Mouse (Mus musculus) erythroblast, embryonic 14.5 days (primary cell): ENCODE measurements around the gene Cdhr3. TPM values are rescaled to one million over a fixed set of nuclear protein-coding genes. Genes with fewer than 3 reads are reported as not detected.

Source experiments
- H3K27me3 ChIP-seq: 2 replicates; pipeline ENCODE4 v1.6.1; 2012; ENCODE audit warnings: inconsistent platforms; ENCODE audit not compliant: control insufficient read depth
- H3K36me3 ChIP-seq: 2 replicates; pipeline ENCODE4 v1.6.1; 2012; ENCODE audit warnings: mild to moderate bottlenecking, inconsistent platforms; ENCODE audit not compliant: control insufficient read depth
- H3K4me1 ChIP-seq: 2 replicates; pipeline ENCODE4 v1.6.1; 2012; ENCODE audit warnings: inconsistent platforms; ENCODE audit not compliant: control insufficient read depth
- H3K4me3 ChIP-seq: replicated peaks from 2 replicates; pipeline ENCODE3; 2012; ENCODE audit warnings: moderate library complexity, mild to moderate bottlenecking, inconsistent platforms
- H3K9me3 ChIP-seq: 2 replicates; pipeline ENCODE4 v1.6.1; 2012; ENCODE audit warnings: low read length, inconsistent platforms, mixed read lengths; ENCODE audit not compliant: control insufficient read depth
- GATA1 ChIP-seq: IDR thresholded peaks from 2 replicates; pipeline ENCODE4 v1.6.1; 2012; ENCODE audit warnings: low read length, inconsistent platforms, mixed read lengths
- TAL1 ChIP-seq: IDR thresholded peaks from 3 replicates; pipeline ENCODE4 v1.6.1; 2012; ENCODE audit warnings: low read length, inconsistent platforms, mixed read lengths
- polyA plus RNA-seq: library from polyadenylated mRNA; stranded (reverse); fragments of >175 nt; gene quantifications from 2 replicates; pipeline ENCODE4 v1.2.3, GENCODE M21; 2012

The Cdhr3 gene
- polyA plus RNA-seq, 1 experiment = not detected

DNA sequence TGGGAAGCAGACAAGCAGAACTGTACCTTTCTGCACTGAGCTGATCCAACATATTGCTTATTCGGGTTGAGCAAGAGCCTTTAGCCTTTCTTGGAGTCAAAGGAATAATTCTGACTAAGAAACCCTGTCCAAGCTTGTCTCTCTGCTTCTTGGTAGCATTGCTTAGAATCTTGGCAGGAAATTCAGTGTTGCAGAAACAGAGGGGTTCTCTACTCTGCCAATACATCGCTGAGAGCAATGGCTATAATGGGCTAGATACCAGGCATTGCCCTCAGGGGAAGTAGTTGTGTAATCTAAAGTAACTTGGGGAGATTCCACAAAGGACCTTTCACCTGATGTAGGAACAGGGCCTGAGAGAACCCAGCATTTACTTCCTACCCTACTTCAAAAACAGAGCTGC is 62.1 kb downstream of the Cdhr3 start:
- H3K27me3 ChIP-seq = peaks cover 3% of the 10 kb centered on the region
- H3K36me3 ChIP-seq = no peaks in the 10 kb centered on the region

DNA sequence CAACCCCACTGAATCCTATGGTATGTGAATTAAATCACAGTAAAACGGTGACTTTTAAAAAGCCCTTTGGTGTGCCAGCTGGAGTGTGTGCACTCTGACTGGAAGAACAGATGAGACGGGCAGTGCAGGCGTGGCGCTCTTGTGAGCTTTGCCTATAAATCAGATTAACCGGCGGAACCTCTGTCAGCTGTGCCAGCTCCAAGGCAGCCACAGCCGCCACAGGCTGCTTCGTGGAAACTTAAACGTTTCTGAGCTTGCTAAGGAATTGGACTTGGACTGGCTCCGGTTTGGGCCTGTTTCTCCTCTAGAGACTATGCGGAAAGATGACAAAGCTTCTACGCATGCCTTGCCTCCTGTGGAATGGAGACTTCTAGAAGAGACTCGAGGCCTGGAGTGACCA is 62.6 kb downstream of the Cdhr3 start:
- no peaks in the 10 kb centered on the region for H3K27me3 ChIP-seq
- H3K4me1 ChIP-seq = no peaks in the 10 kb centered on the region; the same call in 1 of the 2 replicates
- H3K9me3 ChIP-seq = no peaks in the 10 kb centered on the region
- no peak overlapping the region for H3K4me3 ChIP-seq
- TF ChIP-seq TAL1 (no peak), GATA1 (no peak)
- H3K36me3 ChIP-seq = no peaks in the 10 kb centered on the region

More for the DNA sequence above, 62.1 kb downstream of the Cdhr3 start:
- no peak for TF ChIP-seq TAL1
- TF ChIP-seq GATA1 = no peak
- no peaks in the 10 kb centered on the region for H3K9me3 ChIP-seq
- no peaks in the 10 kb centered on the region; the same call in 1 of the 2 replicates for H3K4me1 ChIP-seq
- H3K4me3 ChIP-seq = no peak overlapping the region

DNA sequence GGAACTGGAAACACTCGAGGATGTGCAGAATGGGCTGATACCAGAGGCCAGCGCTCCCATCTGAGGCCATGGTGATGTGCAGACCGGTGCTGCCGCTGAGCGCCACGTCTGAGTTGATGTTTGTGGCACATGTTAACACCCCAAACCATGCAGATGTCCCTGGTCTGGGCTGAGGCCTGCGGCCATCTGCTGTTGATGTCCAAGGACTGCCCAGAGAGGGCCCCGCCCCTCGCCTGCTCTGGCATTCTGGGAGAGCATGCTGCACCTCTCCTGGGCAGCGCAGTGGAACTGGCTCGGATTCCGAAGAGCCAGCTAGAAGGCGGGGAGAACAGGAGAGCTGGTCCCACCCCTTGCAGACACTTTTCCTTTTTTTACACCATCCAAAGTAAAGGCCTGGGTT is 64.0 kb downstream of the Cdhr3 start:
- H3K27me3 ChIP-seq = no peaks in the 10 kb centered on the region
- TF ChIP-seq TAL1 (no peak), GATA1 (no peak)

DNA sequence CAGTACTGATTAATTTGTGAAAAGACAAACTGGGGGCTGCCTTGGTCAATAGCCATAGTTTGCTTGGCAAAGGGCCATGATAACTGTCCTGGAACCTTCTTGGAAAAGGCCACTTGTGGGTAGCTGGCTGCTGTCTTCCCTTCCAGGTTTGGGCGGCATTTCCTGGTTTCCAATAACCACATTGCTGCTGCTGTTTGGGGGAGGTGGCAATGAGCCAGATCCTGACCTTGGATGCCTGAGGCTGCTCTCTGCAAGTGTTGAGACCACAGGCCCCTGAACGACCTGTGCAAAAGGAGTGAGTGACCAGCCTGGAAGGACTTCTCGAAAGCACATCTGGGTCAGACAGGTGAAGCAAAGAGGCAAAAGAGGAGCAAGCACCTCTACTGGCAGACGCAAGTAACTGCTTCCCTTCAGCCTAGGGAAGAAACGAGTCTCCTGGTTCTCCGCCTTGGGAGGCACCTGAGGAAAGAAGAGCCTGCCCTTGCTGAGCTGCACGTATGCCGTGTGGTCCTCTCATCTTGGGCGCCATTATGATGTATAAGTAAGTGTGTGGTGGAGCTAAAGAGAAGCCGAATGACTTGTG is 64.5 kb downstream of the Cdhr3 start:
- no peak for TF ChIP-seq TAL1
- no peak for TF ChIP-seq GATA1
- no peaks in the 10 kb centered on the region for H3K36me3 ChIP-seq
- H3K4me3 ChIP-seq = no peak overlapping the region
- no peaks in the 10 kb centered on the region; the same call in 1 of the 2 replicates for H3K4me1 ChIP-seq
- H3K9me3 ChIP-seq = no peaks in the 10 kb centered on the region
- H3K27me3 ChIP-seq = no peaks in the 10 kb centered on the region

More for the DNA sequence above, 64.0 kb downstream of the Cdhr3 start:
- H3K4me1 ChIP-seq = no peaks in the 10 kb centered on the region; the same call in 1 of the 2 replicates
- H3K36me3 ChIP-seq = no peaks in the 10 kb centered on the region
- no peak overlapping the region for H3K4me3 ChIP-seq
- no peaks in the 10 kb centered on the region for H3K9me3 ChIP-seq

DNA sequence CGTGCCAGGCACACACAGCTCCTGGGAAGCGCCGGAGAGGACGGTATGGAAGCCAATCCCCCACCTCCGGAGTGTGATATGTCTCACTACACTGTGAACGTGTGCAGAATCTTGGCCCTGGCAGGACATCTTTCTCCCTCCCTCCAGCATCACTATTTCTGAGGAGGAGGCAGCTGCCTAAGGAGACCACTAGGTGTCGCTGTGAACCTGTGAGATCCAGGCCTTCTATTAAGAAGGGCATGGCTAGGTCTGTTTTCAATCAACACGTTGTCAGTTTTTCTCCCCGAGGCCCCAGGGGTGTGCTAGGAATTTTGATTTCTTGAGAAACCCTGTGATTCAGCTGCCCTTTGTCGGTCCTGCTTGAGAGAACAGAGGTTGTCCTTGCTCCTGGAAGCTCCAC is 65.6 kb downstream of the Cdhr3 start:
- no peaks in the 10 kb centered on the region for H3K9me3 ChIP-seq
- no peaks in the 10 kb centered on the region for H3K36me3 ChIP-seq
- no peaks in the 10 kb centered on the region for H3K27me3 ChIP-seq
- H3K4me3 ChIP-seq = no peak overlapping the region
- H3K4me1 ChIP-seq = no peaks in the 10 kb centered on the region; the same call in 1 of the 2 replicates
- TF ChIP-seq GATA1 (no peak), TAL1 (no peak)

DNA sequence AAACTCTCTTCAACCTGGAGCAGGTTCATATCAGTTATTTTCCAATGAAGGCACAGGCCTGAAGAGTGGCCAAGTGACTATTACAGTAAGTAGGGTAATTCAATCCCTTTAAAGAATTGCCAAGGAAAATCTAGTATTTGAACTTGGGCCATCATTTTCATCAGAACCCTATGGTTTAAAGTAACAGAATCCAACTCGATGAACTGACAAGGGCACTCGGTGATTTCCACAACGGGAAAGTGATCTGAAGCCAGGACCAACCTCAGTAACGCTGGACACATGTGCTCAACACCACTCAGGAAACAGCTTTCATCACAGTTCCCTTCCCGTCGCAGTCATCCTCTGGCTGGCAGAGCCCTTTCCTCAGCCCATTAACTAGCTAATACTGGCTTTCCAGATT is 68.2 kb downstream of the Cdhr3 start:
- no peaks in the 10 kb centered on the region for H3K27me3 ChIP-seq
- no peaks in the 10 kb centered on the region; the same call in 1 of the 2 replicates for H3K4me1 ChIP-seq
- TF ChIP-seq TAL1 = no peak
- no peak for TF ChIP-seq GATA1

DNA sequence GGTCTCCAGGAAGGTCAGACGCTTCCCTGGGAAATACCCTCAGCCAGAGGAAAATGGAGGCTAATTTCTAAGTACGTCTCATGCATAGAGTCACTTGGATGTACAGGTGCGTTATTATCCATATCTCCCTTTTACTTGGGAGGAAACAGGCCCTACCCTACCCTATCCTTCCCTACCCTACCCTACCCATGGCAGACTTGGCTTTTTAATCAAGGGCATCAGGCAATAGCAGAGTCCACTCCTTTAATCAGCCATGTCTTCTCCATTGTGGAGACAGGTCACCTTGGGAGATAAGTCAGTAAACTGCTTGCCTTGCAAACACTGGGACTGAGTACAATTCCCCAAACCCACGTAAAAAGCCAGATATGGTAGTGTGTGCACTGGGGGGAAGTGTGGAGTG is 70.9 kb downstream of the Cdhr3 start:
- TF ChIP-seq GATA1 = no peak
- TF ChIP-seq TAL1 = no peak
- Histone ChIP-seq H3K27me3 (no peaks in the 10 kb centered on the region), H3K4me3 (no peak overlapping the region), H3K9me3 (no peaks in the 10 kb centered on the region), H3K4me1 (no peaks in the 10 kb centered on the region), H3K36me3 (no peaks in the 10 kb centered on the region)

More for the DNA sequence above, 68.2 kb downstream of the Cdhr3 start:
- H3K9me3 ChIP-seq = no peaks in the 10 kb centered on the region
- no peaks in the 10 kb centered on the region for H3K36me3 ChIP-seq
- H3K4me3 ChIP-seq = no peak overlapping the region

DNA sequence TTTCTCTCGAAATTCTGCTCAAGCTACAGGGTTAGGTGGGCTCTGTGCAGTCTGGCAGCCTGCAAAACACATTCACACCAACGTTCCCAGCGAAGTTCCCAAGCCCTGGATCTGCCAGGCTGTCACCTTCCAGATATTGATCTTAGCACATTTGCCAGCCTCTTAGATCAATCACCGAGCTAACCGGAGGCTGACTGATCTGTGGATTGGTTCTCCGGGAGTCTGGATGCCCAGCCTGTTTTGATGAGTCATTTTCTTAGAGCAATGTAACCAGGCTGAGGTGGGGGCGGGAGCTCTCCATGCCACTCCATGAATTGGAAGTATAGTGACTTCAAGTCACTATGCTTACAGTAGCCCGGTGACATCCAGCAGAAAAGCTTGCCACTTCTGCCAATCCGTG is 71.5 kb downstream of the Cdhr3 start:
- TF ChIP-seq TAL1 (no peak), GATA1 (no peak)
- Histone ChIP-seq H3K9me3 (no peaks in the 10 kb centered on the region), H3K4me1 (no peaks in the 10 kb centered on the region), H3K27me3 (no peaks in the 10 kb centered on the region), H3K4me3 (no peak overlapping the region), H3K36me3 (no peaks in the 10 kb centered on the region)

DNA sequence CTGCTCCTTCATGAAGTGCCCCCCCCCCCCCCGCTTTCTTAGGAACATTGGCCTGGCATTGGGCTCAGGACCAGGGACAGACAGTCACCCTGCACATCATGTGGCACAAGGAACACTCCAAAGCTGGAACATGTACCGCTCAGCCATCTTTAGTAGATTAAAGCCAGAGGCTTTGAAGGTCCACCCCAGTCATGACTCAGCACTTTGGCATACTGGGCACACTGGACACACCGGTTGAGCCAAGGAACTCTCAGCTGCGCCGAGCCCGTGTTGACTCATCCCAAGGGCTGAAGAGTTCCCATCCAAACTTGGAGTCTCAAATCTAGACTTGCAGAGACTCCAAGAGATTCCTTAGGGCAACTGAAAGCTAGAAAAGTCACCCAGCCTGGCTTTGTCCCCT is 72.7 kb downstream of the Cdhr3 start:
- TF ChIP-seq TAL1 = no peak
- TF ChIP-seq GATA1 = no peak
- no peaks in the 10 kb centered on the region for H3K27me3 ChIP-seq
- no peaks in the 10 kb centered on the region for H3K4me1 ChIP-seq
- no peaks in the 10 kb centered on the region for H3K36me3 ChIP-seq
- H3K4me3 ChIP-seq = no peak overlapping the region
- no peaks in the 10 kb centered on the region for H3K9me3 ChIP-seq

DNA sequence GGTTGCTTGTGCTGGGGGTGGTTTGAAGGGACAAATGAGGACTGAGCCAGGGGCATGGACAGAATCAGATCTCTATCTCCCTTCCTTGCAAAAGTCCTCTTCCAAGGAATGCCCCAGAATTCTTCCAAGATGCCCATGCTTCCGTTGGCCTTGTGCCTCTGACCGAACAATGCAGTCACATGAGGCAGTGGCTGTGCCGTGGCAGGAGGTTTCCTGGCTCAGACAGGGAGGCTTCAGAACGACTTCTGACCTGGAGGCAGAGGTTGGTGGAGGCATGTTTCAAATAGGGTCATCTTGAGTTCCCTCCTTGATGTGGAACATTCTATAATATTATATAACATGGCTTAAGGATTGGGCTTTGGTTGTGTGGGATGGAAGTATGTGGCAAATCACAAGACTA is 74.1 kb downstream of the Cdhr3 start:
- no peaks in the 10 kb centered on the region for H3K36me3 ChIP-seq
- no peaks in the 10 kb centered on the region for H3K27me3 ChIP-seq
- no peak overlapping the region for H3K4me3 ChIP-seq
- H3K4me1 ChIP-seq = no peaks in the 10 kb centered on the region
- H3K9me3 ChIP-seq = no peaks in the 10 kb centered on the region
- TF ChIP-seq TAL1 = no peak
- TF ChIP-seq GATA1 = no peak
